Mouse (Mus musculus): ENCODE results near the gene Ypel2.

DNA sequence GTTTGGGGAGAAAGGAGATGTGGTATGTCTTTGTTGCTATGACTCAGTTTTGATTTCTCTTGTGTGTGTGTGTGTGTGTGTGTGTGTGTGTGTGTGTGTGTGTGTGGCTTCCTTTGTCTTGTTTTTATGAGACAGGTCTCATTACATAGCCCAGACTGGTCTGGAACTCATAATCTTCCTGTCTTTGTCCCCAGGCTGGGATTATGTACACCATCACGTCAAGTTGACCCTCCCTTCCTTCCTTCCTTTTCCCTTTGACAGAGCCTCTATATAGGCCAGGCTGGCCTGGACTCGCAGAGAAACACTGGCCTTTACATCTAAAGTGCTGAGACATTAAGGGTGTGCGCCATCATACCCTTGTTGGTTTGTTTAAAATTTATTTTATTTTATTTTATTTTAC lies 22.2 kb upstream of the Ypel2 start:
- TF ChIP-seq CTCF (IDR thresholded peaks at IDR 0.05; ENCODE audit: borderline replicate concordance, control insufficient read depth, extremely low read depth, insufficient read depth, low read length, poor library complexity) = no peak
- TF ChIP-seq POLR2A (IDR thresholded peaks at IDR 0.05; ENCODE audit: control insufficient read depth, extremely low read depth, insufficient read depth, low read length, poor library complexity) = no peak

Measured in thymus, adult 2 months (tissue).